In genomic region chr4:145031510-145031909, GRCm38 (mm10) we compare ENCODE assay signal across 22 mouse cellular contexts.
DNase-seq lines count a peak whose midpoint lies in the region; ATAC-seq lines count a peak whose summit lies in the region.
"Had no signal": no experiment of that assay in that cellular context is flagged by ENCODE, and none has a peak within 500 bp of the region (broad histone marks: within the 10 kb centered on the region; RNA-seq: fewer than 3 reads in every experiment).

No protein-coding gene starts in this region.

- H3K4me3 ChIP-seq in kidney, embryonic 14.5 days (ENCODE audit: low read length) = no peak overlapping the region
- H3K4me3 ChIP-seq in midbrain, embryonic 10.5 days = no peak overlapping the region
- H3K4me3 ChIP-seq in midbrain, embryonic 13.5 days (replicated peaks) = no peak overlapping the region
- H3K4me3 ChIP-seq: heart, embryonic 12.5 days; limb, embryonic 12.5 days; neural tube, embryonic 13.5 days had no signal

- H3K9me3 ChIP-seq in kidney, embryonic 14.5 days (ENCODE audit: control insufficient read depth, low read length) = no peaks in the 10 kb centered on the region
- no peaks in the 10 kb centered on the region for H3K9me3 ChIP-seq in midbrain, embryonic 10.5 days (replicated peaks)
- no peaks in the 10 kb centered on the region for H3K9me3 ChIP-seq in midbrain, embryonic 13.5 days
- H3K9me3 ChIP-seq: G1E; heart, embryonic 12.5 days; limb, embryonic 12.5 days; neural tube, embryonic 13.5 days had no signal

- intact Hi-C loops in heart, postnatal 36 days (cut with DNase I) = no loop called here

- H3K4me2 ChIP-seq in kidney, embryonic 14.5 days (replicated peaks; ENCODE audit: low read depth, low read length) = no peak overlapping the region
- H3K4me2 ChIP-seq in midbrain, embryonic 13.5 days (replicated peaks) = no peak overlapping the region
- H3K4me2 ChIP-seq: heart, embryonic 12.5 days; hindbrain, embryonic 14.5 days; limb, embryonic 12.5 days; neural tube, embryonic 13.5 days had no signal

- H3K4me1 ChIP-seq in kidney, embryonic 14.5 days (ENCODE audit: control insufficient read depth, insufficient read depth, low read length) = peaks cover 59% of the 10 kb centered on the region
- peaks cover 16% of the 10 kb centered on the region for H3K4me1 ChIP-seq in midbrain, embryonic 10.5 days
- peaks cover 10% of the 10 kb centered on the region for H3K4me1 ChIP-seq in midbrain, embryonic 13.5 days (replicated peaks)

- H3K27ac ChIP-seq in kidney, embryonic 14.5 days (ENCODE audit: low read depth, low read length) = no peak overlapping the region
- H3K27ac ChIP-seq in midbrain, embryonic 10.5 days (replicated peaks) = 0 out of 2 replicates have a peak overlapping the region, but pooled peaks have one; percentile 25
- no peak overlapping the region for H3K27ac ChIP-seq in midbrain, embryonic 13.5 days
- H3K27ac ChIP-seq: hindbrain, embryonic 14.5 days; limb, embryonic 12.5 days; neural tube, embryonic 13.5 days had no signal

- ATAC-seq in kidney, embryonic 14.5 days (ENCODE audit: low FRiP score, low TSS enrichment) = no peak
- ATAC-seq in midbrain, embryonic 13.5 days = no peak
- ATAC-seq: activated CD4-positive, CD25-positive, alpha-beta regulatory T cell, adult 4 months; forebrain, postnatal 0 days had no signal

- H3K36me3 ChIP-seq in kidney, embryonic 14.5 days (ENCODE audit: control insufficient read depth, insufficient read depth, low read length) = no peaks in the 10 kb centered on the region; the same call in 1 of the 2 replicates
- no peaks in the 10 kb centered on the region for H3K36me3 ChIP-seq in midbrain, embryonic 10.5 days
- H3K36me3 ChIP-seq in midbrain, embryonic 13.5 days = peaks cover 8% of the 10 kb centered on the region; the same call in 1 of the 2 replicates

- H3K27me3 ChIP-seq in kidney, embryonic 14.5 days (ENCODE audit: control insufficient read depth, insufficient read depth, low read length) = no peaks in the 10 kb centered on the region
- no peaks in the 10 kb centered on the region for H3K27me3 ChIP-seq in midbrain, embryonic 10.5 days (ENCODE audit: low read depth, poor library complexity, severe bottlenecking)
- H3K27me3 ChIP-seq in midbrain, embryonic 13.5 days = no peaks in the 10 kb centered on the region
- H3K27me3 ChIP-seq: heart, embryonic 12.5 days; limb, embryonic 12.5 days; neural tube, embryonic 13.5 days had no signal

- DNase-seq in kidney, adult 11 months = peak; percentile 84
- no peak for DNase-seq in midbrain, embryonic 10.5 days (ENCODE audit: low spot score)
- peak; percentile 61 for DNase-seq in kidney, postnatal 10 days
- no peak for DNase-seq in adrenal gland, postnatal 14 days
- no peak for DNase-seq in heart, postnatal 36 days
- no peak for DNase-seq in embryo, embryonic 10 days (ENCODE audit: low spot score)
- DNase-seq: adrenal gland, postnatal 10 days; cerebellum, adult 11-12 months; cerebellum, postnatal 14 days; embryo, embryonic 11 days; forebrain, postnatal 0 days; midbrain, embryonic 14.5 days; spleen, adult 18-20 months; thymus, adult 18-20 months had no signal

- WGBS in kidney, embryonic 14.5 days = 44% methylated on average over 4 of the region's 4 CpGs
- WGBS in midbrain, embryonic 10.5 days = 86% methylated on average over 4 of the region's 4 CpGs
- WGBS in midbrain, embryonic 13.5 days = 82% methylated on average over 4 of the region's 4 CpGs

- H3K9ac ChIP-seq in kidney, embryonic 14.5 days (ENCODE audit: low read depth, low read length) = no peak overlapping the region
- no peak overlapping the region for H3K9ac ChIP-seq in midbrain, embryonic 13.5 days (replicated peaks)
- H3K9ac ChIP-seq: forebrain, postnatal 0 days; heart, embryonic 12.5 days; hindbrain, embryonic 14.5 days; limb, embryonic 12.5 days; neural tube, embryonic 13.5 days had no signal

Comparison
In these comparisons a context has a peak if more than half of its experiments do, and no peak if none do; other contexts are left out.
1. DNase-seq: peak in kidney, adult 11 months (single experiment) and kidney, postnatal 10 days (single experiment); none in midbrain, embryonic 10.5 days (single experiment), adrenal gland, postnatal 14 days (single experiment), heart, postnatal 36 days (0 of 2) and embryo, embryonic 10 days (single experiment).